Mouse (Mus musculus): Measurements from ENCODE around the gene Csk.

GRCm38 (mm10) chr9:57686011-57686410 lies 32.6 kb upstream of the Csk start:
- TF ChIP-seq CTCF (conservative IDR thresholded peaks at IDR 0.05; ENCODE audit: insufficient read depth, insufficient read length, low read depth, low read length), result no peak
- no peak for TF ChIP-seq POLR2A (IDR thresholded peaks at IDR 0.05; ENCODE audit: low read depth, low read length)

Measured in kidney, adult 2 months (tissue).